Mouse (Mus musculus) mature B cell (primary cell): Measurements from ENCODE around the gene CN725425.

Experiments used
- in situ Hi-C: fragments of 300-500 bp; cut with MboI; formaldehyde crosslinking; loops from 2 replicates; pipeline ENCODE4 v1.14.3; 2019

CN725425 gene

GRCm38 (mm10) chr15:91237294-91237693, 38.0 kb downstream of the CN725425 start:
- in situ Hi-C loops: no loop called here

- in situ Hi-C loops: no loop called here
These were observed 41.5 kb downstream of the CN725425 start for GRCm38 (mm10) chr15:91240683-91241335.

GRCm38 (mm10) chr15:91250815-91251214, 51.5 kb downstream of the CN725425 start:
- in situ Hi-C loops: no loop called here

GRCm38 (mm10) chr15:91251544-91252408, 52.5 kb downstream of the CN725425 start:
- in situ Hi-C loops: no loop called here

GRCm38 (mm10) chr15:91252956-91253355, 53.7 kb downstream of the CN725425 start:
- in situ Hi-C loops: no loop called here

- in situ Hi-C loops: no loop called here
These were observed 56.0 kb downstream of the CN725425 start for GRCm38 (mm10) chr15:91255308-91255707.

- in situ Hi-C loops: no loop called here
These were observed 57.8 kb downstream of the CN725425 start for GRCm38 (mm10) chr15:91257140-91257539.

GRCm38 (mm10) chr15:91260578-91260977, 61.3 kb downstream of the CN725425 start:
- in situ Hi-C loops: no loop called here

GRCm38 (mm10) chr15:91263926-91264325, 64.6 kb downstream of the CN725425 start:
- in situ Hi-C loops: no loop called here

- in situ Hi-C loops: no loop called here
These were observed 69.2 kb downstream of the CN725425 start for GRCm38 (mm10) chr15:91268532-91268931.

GRCm38 (mm10) chr15:91275961-91276360, 76.7 kb downstream of the CN725425 start:
- in situ Hi-C loops: no loop called here

GRCm38 (mm10) chr15:91279571-91279970, 80.3 kb downstream of the CN725425 start:
- in situ Hi-C loops: no loop called here

GRCm38 (mm10) chr15:91281521-91281920, 82.2 kb downstream of the CN725425 start:
- in situ Hi-C loops: no loop called here

- in situ Hi-C loops: no loop called here
These were observed 83.5 kb downstream of the CN725425 start for GRCm38 (mm10) chr15:91282822-91283221.

- in situ Hi-C loops: no loop called here
These were observed 84.1 kb downstream of the CN725425 start for GRCm38 (mm10) chr15:91283418-91283817.

- in situ Hi-C loops: no loop called here
These were observed 100.1 kb downstream of the CN725425 start for GRCm38 (mm10) chr15:91299319-91299835.

- in situ Hi-C loops: no loop called here
These were observed 102.1 kb downstream of the CN725425 start for GRCm38 (mm10) chr15:91301366-91301765.

GRCm38 (mm10) chr15:91304296-91304852, 105.1 kb downstream of the CN725425 start:
- in situ Hi-C loops: no loop called here
